Mouse (Mus musculus) heart, postnatal 25 days (tissue): ENCODE measurements at regions not wholly inside any gene's neighbourhood (a gene's known extent, or its start where the extent isn't known, plus 50 kb on each side); places are given as distances from the start of the nearest gene placed in this dataset.
"Not testable (repeated sequence)": the region's sequence is repeated elsewhere in the genome, so short reads cannot be mapped to it uniquely, and the experiment has no call there.

Source experiments
- DNase-seq: peaks from one replicate; pipeline ENCODE4 v3.0.0; 2022; ENCODE audit warnings: low spot score
- intact Hi-C: fragments of 180-260 bp; cut with DNase I; formaldehyde crosslinking; loops from one replicate; pipeline ENCODE4 v1.15.1; 2025

GRCm38 (mm10) chr2:129947847-129948553 is 64.1 kb upstream of the Tgm3 start:
- DNase-seq = no peak
- intact Hi-C loops = no loop called here

- DNase-seq, intact Hi-C loops: not testable (repeated sequence)
Observed at GRCm38 (mm10) chr2:129949786-129950185, 62.4 kb upstream of the Tgm3 start.

GRCm38 (mm10) chr2:129952486-129952885 is 59.7 kb upstream of the Tgm3 start:
- no peak for DNase-seq
- intact Hi-C loops = no loop called here

- DNase-seq = no peak
- intact Hi-C loops = no loop called here
Observed at GRCm38 (mm10) chr2:129955260-129955691, 56.9 kb upstream of the Tgm3 start.

GRCm38 (mm10) chr2:129958120-129958519 is 54.0 kb upstream of the Tgm3 start:
- DNase-seq = no peak
- intact Hi-C loops = no loop called here

GRCm38 (mm10) chr2:129960364-129960763 is 51.8 kb upstream of the Tgm3 start:
- intact Hi-C loops = no loop called here
- no peak for DNase-seq

GRCm38 (mm10) chr2:129961522-129961921 is 50.6 kb upstream of the Tgm3 start:
- intact Hi-C loops = no loop called here
- DNase-seq = no peak
